Mouse (Mus musculus) lung, adult 2 months (tissue): ENCODE data around the gene Cul4b.
"Not testable (repeated sequence)": the region's sequence is repeated elsewhere in the genome, so short reads cannot be mapped to it uniquely, and the experiment has no call there.

Experiments
- CTCF ChIP-seq: fragments of 200-500 bp; IDR thresholded peaks from 2 replicates; pipeline ENCODE4 v1.5.1; 2011; ENCODE audit warnings: mild to moderate bottlenecking, low read length, control low read depth; ENCODE audit not compliant: insufficient read depth
- POLR2A ChIP-seq: fragments of 200-500 bp; IDR thresholded peaks from 2 replicates; pipeline ENCODE4 v1.6.1; 2011; ENCODE audit warnings: low read depth, mild to moderate bottlenecking, control low read depth, low read length, borderline replicate concordance; ENCODE audit errors: extremely low read depth

- TF ChIP-seq CTCF, POLR2A: not testable (repeated sequence)
These were observed 90.5 kb downstream of the Cul4b start for GRCm38 (mm10) chrX:38485464-38485863.
